Mouse (Mus musculus): ENCODE measurements around the gene Vsig2.

GRCm38 (mm10) chr9:37530888-37531705, 8.0 kb upstream of the Vsig2 start:
- TF ChIP-seq POLR2A (IDR thresholded peaks at IDR 0.05; ENCODE audit: insufficient read length, low read depth): no peak
- no peak for TF ChIP-seq TCF12 (IDR thresholded peaks at IDR 0.05; ENCODE audit: insufficient read depth, poor library complexity, severe bottlenecking)
- TF ChIP-seq USF1 (IDR thresholded peaks at IDR 0.05; ENCODE audit: low read depth): no peak
- TF ChIP-seq POLR2AphosphoS2 (IDR thresholded peaks at IDR 0.05; ENCODE audit: insufficient read length, low read depth): no peak
- TF ChIP-seq MYOD1 (IDR thresholded peaks at IDR 0.05; ENCODE audit: control insufficient read depth in 1 of 3, insufficient read length in 2 of 3, low read depth in 2 of 3): no peak
- TF ChIP-seq E2F4 (IDR thresholded peaks at IDR 0.05; ENCODE audit: insufficient read depth): no peak

Measured in myocyte (in vitro differentiated cells).